In genomic region chr11:101119761-101120544, GRCm38 (mm10) we compare ENCODE assay signal across 8 mouse cellular contexts. TPM values are rescaled to one million over a fixed set of nuclear protein-coding genes. Genes with fewer than 3 reads are reported as not detected.
A peak's percentile ranks its signal among the peaks of the same experiment; 100 is the strongest.
DNase-seq lines count a peak whose midpoint lies in the region; ATAC-seq and TF ChIP-seq lines count a peak whose summit lies in the region.

Gene Retreg3 (minus strand): TSS chr11:101119893.
Gene Tubg1 (plus strand): TSS chr11:101119938.

- peak within 1 kb of the TSS; percentile 58 for H3K27ac ChIP-seq in bone marrow macrophage, adult 2 months (ENCODE audit: insufficient read depth, low read depth, low read length)
- H3K27ac ChIP-seq in embryonic fibroblast, embryonic 13.5 days (ENCODE audit: insufficient read depth, low read length), result peak within 1 kb of the TSS; percentile 54
- H3K27ac ChIP-seq in kidney, embryonic 14.5 days (ENCODE audit: low read depth, low read length), result peak within 1 kb of the TSS; percentile 89
- H3K27ac ChIP-seq in limb, embryonic 15.5 days, result peak within 1 kb of the TSS; percentile 89

- H3K4me2 ChIP-seq in kidney, embryonic 14.5 days (replicated peaks; ENCODE audit: low read depth, low read length), result peak within 1 kb of the TSS; percentile 97
- H3K4me2 ChIP-seq in limb, embryonic 15.5 days, result peak within 1 kb of the TSS; percentile 85

- peak; percentile 95 for ATAC-seq in kidney, embryonic 14.5 days (ENCODE audit: low FRiP score, low TSS enrichment)
- peak; percentile 96 for ATAC-seq in limb, embryonic 15.5 days (ENCODE audit: insufficient number of reproducible peaks, low FRiP score, low TSS enrichment, low read depth)

- no peaks in the 10 kb centered on the region for H3K27me3 ChIP-seq in kidney, embryonic 14.5 days (ENCODE audit: control insufficient read depth, insufficient read depth, low read length)
- no peaks in the 10 kb centered on the region for H3K27me3 ChIP-seq in limb, embryonic 15.5 days

- H3K4me1 ChIP-seq in bone marrow macrophage, adult 2 months (ENCODE audit: control insufficient read depth, insufficient read depth, low read length), result peaks cover 29% of the 10 kb centered on the region
- H3K4me1 ChIP-seq in embryonic fibroblast, embryonic 13.5 days (ENCODE audit: control insufficient read depth, insufficient read depth, low read length), result 0 out of 2 replicates have a peak, but pooled peaks cover 2% of the 10 kb centered on the region
- peaks cover 19% of the 10 kb centered on the region for H3K4me1 ChIP-seq in kidney, embryonic 14.5 days (ENCODE audit: control insufficient read depth, insufficient read depth, low read length)
- H3K4me1 ChIP-seq in limb, embryonic 15.5 days, result peaks cover 24% of the 10 kb centered on the region

- no peak for TF ChIP-seq CTCF in bone marrow macrophage, adult 2 months (IDR thresholded peaks at IDR 0.05; ENCODE audit: low read depth, low read length)
- no peak for TF ChIP-seq CTCF in embryonic fibroblast, embryonic 13.5 days (IDR thresholded peaks at IDR 0.05; ENCODE audit: borderline replicate concordance, insufficient read depth, low read length)

- no peaks in the 10 kb centered on the region for H3K9me3 ChIP-seq in kidney, embryonic 14.5 days (ENCODE audit: control insufficient read depth, low read length)
- no peaks in the 10 kb centered on the region for H3K9me3 ChIP-seq in limb, embryonic 15.5 days

- TF ChIP-seq POLR2A in bone marrow macrophage, adult 2 months (IDR thresholded peaks at IDR 0.05; ENCODE audit: borderline replicate concordance, low read depth, low read length), result peak; percentile 80; the same call in 1 of the 2 replicates
- TF ChIP-seq POLR2A in embryonic fibroblast, embryonic 13.5 days (IDR thresholded peaks at IDR 0.05; ENCODE audit: low read depth, low read length), result peak; percentile 94

- DNase-seq in A20 (ENCODE audit: low read depth, low spot score), result peak; percentile 100
- DNase-seq in heart, adult 9 months (ENCODE audit: low spot score in 2 of 2), result peak; percentile 98 to 99
- peak; percentile 96 to 99 for DNase-seq in monocyte, adult 2 months (ENCODE audit: low read depth in 1 of 2, low spot score in 2 of 2)
- peak; percentile 99 for DNase-seq in spleen, postnatal 36 days (ENCODE audit: low spot score in 2 of 2)

- WGBS in kidney, embryonic 14.5 days, result under 1% methylated on average over 61 of the region's 61 CpGs
- under 1% methylated on average over 61 of the region's 61 CpGs for WGBS in limb, embryonic 15.5 days

- peak within 1 kb of the TSS; percentile 91 for H3K9ac ChIP-seq in kidney, embryonic 14.5 days (ENCODE audit: low read depth, low read length)
- H3K9ac ChIP-seq in limb, embryonic 15.5 days, result peak within 1 kb of the TSS; percentile 93

- H3K36me3 ChIP-seq in kidney, embryonic 14.5 days (ENCODE audit: control insufficient read depth, insufficient read depth, low read length), result peaks cover 29% of the 10 kb centered on the region; the same call in 1 of the 2 replicates
- peaks cover 31% of the 10 kb centered on the region for H3K36me3 ChIP-seq in limb, embryonic 15.5 days

- H3K4me3 ChIP-seq in bone marrow macrophage, adult 2 months (ENCODE audit: insufficient read depth, low read length), result peak within 1 kb of the TSS; percentile 77
- H3K4me3 ChIP-seq in embryonic fibroblast, embryonic 13.5 days (ENCODE audit: insufficient read depth, low read length), result peak within 1 kb of the TSS; percentile 97
- peak within 1 kb of the TSS; percentile 89 for H3K4me3 ChIP-seq in kidney, embryonic 14.5 days (ENCODE audit: low read length)
- peak within 1 kb of the TSS; percentile 98 for H3K4me3 ChIP-seq in limb, embryonic 15.5 days

RNA-seq across cellular contexts. Expression of gene Retreg3, which starts in this region (rescaled TPM):
- 52.2 and 62.4 TPM in 2 replicates for polyA plus RNA-seq in bone marrow macrophage, adult 2 months (2012; ENCODE audit: insufficient read depth, insufficient read length, missing spikeins)
- polyA plus RNA-seq in embryonic fibroblast, embryonic 13.5 days (2011; ENCODE audit: insufficient read length, low read depth, missing spikeins), result 29.8 and 34.1 TPM in 2 replicates
- 10.5 and 14.0 TPM in 2 replicates for polyA plus RNA-seq in kidney, embryonic 14.5 days (2014; fragmentation: Nextera tagmentation; extraction: Ambion mirVana)
- 20.6 and 28.0 TPM in 2 replicates for polyA plus RNA-seq in limb, embryonic 15.5 days (2015; fragmentation: Nextera tagmentation; extraction: Ambion mirVana)

RNA-seq across cellular contexts. Expression of gene Tubg1, which starts in this region (rescaled TPM):
- polyA plus RNA-seq in bone marrow macrophage, adult 2 months (2012; ENCODE audit: insufficient read depth, insufficient read length, missing spikeins), result 13.3 and 18.6 TPM in 2 replicates
- 34.8 and 36.2 TPM in 2 replicates for polyA plus RNA-seq in embryonic fibroblast, embryonic 13.5 days (2011; ENCODE audit: insufficient read length, low read depth, missing spikeins)
- 81.9 and 95.4 TPM in 2 replicates for polyA plus RNA-seq in kidney, embryonic 14.5 days (2014; fragmentation: Nextera tagmentation; extraction: Ambion mirVana)
- 62.7 and 65.6 TPM in 2 replicates for polyA plus RNA-seq in limb, embryonic 15.5 days (2015; fragmentation: Nextera tagmentation; extraction: Ambion mirVana)

Comparison
In these comparisons a context has a peak if more than half of its experiments do, and no peak if none do; other contexts are left out.
1. Peak in every context shown above with its lines: DNase-seq, ATAC-seq, H3K4me3 ChIP-seq and H3K27ac ChIP-seq.